Mouse (Mus musculus) ovary, postnatal 14 days (tissue): Measurements from ENCODE around the gene Tgfb2.

Source experiments
- DNase-seq: peaks from one replicate; pipeline ENCODE4 v3.0.0; 2022; ENCODE audit warnings: low spot score

Tgfb2 gene

DNA sequence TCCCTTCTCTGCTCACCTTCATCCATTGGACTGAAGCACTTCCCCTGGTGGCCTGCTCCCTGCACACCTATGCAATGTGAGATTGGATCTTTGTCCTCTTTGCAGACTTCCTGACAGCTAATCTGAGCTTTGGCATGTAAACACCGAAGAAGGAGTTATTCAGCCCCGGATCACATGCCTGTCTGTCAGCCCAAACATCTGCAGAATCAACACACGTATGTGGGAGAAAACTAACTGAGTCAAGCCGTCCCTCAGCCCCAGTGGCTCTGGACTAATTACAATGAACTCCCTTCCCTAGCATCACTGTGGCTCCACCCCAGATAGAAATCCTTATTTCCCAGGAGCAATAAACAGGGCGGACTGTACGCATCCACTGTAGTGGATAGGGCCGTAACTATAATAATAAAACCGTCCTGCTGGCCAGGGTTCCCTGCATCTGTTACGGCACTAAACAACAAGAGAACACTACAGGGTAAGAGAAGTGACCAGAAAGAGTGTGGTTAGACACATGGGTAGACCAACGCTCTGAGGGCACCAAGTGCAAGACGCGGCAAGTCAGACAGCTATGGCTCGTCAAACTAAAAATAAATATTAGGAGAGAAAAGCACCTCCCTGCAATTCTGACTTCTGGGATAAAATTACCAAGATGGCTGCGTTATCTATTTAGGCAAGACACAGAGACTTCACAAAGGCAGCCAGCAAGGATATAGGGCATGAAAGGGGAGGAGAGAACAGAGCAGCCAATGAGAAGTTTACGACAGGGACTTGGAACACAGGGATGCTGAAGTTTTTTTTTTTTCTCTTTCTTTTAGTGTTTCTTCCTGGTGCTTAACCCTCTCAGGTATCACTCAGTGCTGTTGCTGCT is 3.2 kb downstream of the Tgfb2 start:
- DNase-seq = no peak

DNA sequence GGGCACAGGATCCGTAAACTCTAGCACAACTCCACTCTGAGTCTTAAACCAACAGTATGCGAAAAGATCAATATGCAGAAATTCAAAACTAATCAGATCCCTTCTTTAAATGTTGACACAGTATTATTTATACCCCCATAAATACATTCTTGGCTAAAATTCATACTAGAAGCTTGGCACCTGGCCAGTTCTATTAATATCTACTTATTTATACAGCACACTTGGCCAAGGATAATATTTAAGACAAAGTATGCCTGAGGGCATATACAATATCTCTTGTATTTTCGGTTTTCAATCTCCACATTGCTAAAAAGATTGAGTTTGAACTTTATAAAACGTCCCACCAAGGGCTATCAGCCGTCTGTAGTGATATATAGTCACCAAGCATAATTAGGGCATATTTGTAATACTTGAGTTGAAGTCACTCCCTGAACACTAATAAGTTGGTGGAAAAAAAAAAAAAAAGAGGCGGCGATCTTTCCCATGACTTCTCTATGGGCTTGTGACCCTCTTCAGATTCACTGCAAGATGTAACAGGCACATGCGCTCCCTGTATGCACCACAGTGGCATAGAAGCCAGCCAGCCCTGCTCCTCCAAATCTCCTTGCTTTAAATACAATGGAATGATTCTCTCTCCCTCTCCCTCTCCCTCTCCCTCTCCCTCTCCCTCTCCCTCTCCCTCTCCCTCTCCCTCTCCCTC is 4.4 kb downstream of the Tgfb2 start:
- DNase-seq = no peak

DNA sequence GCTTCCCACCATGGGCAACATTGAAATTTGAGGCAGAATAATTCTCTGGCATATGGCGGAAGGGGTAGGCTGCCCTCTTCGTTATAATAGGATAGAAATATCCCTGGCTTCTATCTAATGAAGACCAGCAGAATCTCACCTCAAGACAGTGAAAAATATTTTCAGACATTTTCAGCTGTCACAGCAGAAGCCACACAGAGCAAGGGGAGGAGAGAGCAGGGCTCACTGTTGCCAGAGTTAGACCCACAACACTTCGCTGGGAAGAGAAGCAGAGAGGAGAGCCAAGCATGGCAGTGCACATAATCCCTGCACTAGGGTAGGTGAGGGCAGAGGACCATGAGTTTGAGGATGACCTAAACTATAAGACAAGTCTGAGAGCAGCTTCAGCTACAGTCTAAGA is 5.3 kb downstream of the Tgfb2 start:
- DNase-seq = no peak

DNA sequence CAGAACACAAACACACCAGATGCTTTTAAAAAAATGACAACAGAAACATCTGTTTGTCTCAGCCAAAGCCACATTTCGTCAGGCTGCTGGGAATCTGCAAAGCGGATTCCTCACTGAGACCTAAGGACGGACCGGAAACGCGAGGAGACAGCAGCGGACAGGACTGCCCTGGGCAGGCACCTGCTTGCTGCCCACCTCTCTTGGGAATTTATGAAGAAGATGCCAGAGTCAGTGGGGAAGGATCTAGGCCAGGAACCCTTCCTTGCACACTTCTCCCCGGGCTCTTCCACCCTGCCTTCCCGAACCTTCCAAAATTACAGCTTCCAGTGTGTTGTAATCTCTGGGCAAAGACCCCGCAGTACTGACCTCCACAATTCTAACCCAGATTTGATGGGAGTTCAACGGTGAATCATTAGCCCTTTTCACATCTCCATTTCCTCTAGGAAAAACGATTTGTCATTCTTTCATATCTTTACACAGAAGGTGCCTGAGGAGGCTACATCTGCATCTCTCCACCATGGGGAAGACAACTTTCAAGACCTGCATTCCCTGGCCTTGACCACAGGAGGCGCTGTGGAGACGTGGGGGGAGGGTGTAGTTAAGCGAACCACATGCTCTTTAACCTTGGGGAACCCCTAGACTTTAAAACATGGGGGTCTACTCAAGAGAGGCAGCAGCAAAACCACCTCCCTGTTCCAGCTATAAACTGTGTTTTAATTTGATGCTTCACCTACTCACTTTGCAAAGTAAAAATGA is 7.0 kb downstream of the Tgfb2 start:
- DNase-seq = no peak

DNA sequence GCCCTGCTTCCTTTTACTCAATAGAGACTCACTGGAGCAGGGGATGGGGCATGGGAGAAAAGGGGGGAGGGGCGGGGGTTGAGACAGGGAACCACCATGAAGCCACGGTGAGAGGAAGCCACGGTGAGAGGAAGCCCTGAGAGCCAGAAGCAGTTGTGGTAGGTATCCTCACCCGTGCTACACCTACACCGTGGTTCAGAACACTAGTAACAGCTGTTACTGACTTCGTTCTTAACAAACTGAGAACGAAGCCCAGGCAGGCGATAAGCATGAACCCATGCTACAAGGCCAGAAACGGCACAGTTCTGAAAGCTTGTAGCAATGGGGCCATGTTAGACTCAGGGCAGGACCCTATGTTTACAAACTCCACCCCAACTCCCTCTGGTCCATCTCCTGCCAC is 9.6 kb downstream of the Tgfb2 start:
- no peak for DNase-seq

DNA sequence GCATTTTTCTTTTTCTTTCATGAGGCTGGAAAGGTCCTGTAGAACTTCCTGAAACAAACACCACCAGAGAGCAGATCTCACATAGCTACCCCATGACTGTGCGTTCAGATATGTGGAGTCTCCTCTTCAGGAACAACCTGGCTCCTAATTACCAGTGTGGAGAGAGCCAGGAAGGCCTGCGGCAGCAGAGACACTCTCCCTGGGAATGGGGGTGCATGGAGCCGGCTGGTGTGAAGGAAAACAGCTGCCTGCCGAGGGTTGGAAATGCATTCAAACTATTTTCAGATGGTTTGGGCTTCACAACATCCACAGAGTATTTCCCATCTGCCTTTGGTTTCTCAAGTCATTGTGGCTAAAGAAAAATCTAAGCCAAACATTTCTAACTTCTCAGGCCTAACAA is 10.4 kb downstream of the Tgfb2 start:
- no peak for DNase-seq

DNA sequence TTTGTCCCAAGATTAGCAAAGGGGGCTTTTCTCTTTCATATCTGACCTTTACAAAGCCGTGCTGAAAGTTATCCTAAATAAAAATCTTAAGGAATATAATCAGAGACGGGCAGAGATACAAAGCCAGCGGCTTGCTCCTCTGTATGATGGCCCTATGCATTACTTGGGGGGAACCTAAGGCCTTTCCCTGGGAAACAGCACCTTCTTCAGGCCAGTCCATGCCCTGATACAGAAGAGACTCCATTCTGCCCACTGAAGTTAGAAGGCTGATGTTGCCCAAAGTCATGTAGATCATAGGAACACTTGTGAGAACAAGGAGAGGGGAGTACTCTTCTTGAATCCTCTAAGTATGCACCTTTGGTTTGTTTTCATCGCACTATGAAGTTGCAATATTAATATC is 13.4 kb downstream of the Tgfb2 start:
- no peak for DNase-seq

DNA sequence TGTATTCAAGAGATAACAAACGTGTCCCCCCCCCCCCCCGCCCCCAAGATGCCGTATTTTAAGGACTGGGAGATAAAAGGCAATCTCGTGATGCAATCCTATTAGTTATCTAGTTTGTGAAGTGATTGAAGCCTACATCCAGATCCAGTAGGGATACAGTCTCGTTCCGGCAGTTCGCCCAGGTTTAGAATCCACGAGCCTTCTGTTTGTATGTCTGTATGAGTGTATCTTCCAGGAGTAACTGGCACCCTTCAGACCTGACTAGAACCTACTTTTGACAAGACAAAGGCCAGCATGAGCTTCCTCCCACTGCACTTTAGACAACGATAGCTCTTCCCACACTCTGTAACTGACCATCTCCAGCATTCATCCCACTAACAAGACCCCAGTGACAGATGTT is 14.1 kb downstream of the Tgfb2 start:
- no peak for DNase-seq

DNA sequence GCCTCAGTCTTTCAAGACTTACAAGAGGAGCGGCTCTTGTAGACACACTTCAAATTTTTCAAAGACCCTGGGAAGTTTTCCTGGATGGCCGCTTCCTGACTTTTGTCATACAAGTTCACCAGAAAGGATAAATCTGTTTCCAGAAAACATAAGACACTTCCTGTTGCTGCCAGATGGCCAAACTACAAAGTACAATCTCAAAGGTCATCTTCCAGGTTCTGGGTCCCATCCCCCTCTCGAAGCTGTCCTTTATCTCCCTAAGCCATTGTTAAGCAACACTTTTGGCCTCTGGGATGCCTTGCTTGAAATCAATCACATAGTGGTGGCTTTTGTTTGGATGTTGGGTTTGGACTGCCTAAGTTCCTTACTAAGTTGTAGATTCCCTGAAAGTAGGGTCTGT is 21.7 kb downstream of the Tgfb2 start:
- no peak for DNase-seq

DNA sequence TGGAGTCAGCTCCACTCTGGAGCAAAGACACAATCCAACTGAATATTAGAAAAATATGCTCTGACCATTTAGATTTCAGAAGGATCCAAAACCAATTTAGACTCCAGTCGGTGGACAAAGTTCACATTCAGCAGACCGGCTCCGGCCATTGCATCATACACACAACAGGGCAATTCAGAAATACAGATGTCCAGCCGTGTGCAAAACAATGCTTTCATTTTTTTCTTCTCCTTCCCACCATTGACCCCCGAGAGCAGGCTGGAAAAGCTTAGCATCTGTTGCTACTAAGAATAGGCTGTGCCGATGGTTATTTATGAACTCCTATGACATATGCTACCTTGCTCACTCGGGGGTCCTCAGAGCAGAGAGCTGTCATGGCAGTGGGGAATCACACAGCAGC is 23.2 kb downstream of the Tgfb2 start:
- DNase-seq = no peak

DNA sequence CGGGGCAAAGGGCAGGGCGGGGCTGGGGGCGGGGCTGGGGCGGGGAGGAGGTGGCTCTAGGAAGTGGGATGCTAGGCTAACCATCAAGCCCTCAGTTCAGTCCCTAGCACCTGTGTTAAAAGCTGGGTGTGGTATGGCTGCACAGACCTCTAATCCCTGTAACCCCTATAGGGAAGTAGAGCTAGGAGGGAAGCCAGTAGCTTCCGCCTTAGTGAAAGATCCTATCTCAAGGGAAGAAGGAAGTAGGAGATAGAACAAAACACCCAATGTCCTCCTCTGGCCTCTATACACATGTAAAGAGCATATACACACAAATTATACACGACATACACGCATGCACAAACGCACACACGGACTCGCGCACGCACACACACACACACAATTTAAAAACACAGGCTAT is 28.2 kb downstream of the Tgfb2 start:
- DNase-seq = no peak

DNA sequence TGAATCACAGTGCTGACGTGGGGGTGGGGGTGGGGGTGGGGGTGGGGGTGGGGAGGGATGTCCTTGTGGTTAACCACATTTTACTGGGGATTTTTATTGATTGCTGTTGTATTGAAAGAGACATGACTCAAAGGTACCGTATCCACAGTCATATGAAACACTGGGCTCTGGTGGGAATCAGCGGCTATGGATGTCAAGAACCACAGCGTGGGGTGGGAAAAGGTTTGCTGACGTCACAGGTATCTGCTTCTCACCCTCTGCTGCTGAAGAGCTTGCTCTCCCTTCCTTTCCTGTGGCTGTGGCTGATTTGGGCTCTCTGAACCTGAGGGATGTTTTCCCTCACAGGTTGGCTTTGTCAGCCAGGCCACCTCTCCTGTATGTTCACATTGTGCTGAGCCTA is 29.6 kb downstream of the Tgfb2 start:
- DNase-seq = no peak

DNA sequence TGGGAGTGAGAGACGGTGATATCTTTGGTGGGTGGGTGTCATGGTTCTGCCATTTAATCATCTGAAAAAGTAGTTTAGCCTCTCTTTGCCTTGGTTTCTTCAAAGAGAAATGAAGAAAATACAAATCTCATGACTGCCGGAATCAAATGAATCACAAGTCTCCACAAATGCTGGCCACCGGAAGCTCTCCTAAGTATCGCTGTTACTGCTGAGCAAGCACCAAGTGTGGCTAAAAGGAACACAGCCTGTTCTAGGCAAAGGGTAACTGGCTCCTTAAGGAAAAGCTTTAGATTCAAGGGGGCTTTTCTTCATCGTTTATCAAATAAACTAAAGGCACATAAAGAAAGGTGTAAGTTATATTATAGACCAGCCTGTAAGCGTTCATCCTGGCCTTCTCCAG is 30.5 kb downstream of the Tgfb2 start:
- no peak for DNase-seq

DNA sequence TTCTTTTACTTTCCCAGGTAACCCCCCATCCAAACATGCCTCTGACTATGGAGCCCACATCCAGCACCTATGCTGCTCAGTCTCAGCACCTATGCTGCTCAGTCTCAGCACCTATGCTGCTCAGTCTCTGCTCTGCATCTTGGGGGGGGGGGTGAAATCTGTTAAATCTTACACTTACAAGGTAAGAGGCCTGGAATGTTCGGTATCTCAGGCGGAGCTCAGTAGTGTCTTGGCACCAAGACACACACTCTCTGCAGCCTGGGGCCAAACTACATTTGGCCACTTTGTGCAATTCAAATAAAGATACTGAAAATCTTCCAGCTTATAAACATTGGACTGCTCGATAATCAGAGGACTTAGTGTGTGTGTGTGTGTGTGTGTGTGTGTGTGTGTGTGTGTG is 31.2 kb downstream of the Tgfb2 start:
- no peak for DNase-seq

DNA sequence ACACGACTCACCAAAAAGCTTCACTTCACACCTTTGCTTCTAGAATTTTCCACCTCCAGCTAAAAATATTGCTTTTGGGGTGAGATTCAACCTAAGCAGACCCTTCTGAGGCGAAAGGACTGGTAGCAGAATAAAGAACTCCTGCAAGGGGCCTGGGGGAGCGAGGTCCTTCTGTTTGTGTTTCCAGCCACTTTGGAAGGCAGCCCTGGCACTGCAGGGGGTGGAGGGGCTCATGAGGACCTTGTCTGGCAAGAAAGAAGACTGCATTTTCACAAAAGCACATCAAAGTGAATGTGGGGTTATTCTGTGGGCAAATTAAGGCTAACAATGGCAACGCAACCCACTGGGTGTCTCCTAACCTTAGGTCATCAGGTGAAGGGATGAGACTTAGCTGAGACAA is 32.6 kb downstream of the Tgfb2 start:
- no peak for DNase-seq

DNA sequence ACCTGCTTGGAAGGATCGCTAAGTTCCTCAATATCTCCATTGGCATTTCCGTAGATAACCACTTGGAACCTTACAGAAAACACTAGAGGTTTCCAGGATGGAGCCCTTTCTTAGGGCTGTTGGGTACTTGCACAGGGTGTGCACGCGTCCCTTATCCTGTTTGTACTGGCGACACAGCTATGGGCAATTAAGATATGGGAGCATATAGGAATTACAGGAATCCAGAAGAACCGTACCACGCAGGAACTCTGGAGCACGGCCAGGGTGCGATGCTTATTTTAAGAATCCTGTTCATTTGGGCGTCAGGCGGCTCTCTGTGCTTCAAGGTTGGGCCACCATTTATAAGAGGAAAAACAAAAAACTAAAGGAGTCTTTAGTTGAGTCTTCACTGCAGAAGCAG is 42.4 kb downstream of the Tgfb2 start:
- DNase-seq = no peak

DNA sequence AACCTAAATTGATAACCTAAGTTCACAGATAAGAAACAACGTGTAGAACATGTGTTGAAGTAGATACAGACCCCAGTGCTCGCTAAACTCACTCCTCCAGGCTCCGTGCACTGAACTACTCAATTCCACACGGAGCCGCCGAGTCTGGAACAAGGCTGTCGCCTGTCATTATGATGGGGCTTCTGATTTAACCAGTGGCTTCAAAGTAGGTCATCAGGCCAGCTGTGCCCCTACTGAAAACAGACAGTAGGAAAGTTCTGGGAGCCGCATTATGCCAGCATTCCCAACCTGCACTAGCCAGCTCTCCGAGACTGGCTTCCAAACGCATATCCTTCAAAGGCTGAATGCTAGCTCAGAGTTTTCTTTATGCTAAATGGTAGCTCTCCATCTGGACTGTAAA is 42.8 kb downstream of the Tgfb2 start:
- DNase-seq = no peak

DNA sequence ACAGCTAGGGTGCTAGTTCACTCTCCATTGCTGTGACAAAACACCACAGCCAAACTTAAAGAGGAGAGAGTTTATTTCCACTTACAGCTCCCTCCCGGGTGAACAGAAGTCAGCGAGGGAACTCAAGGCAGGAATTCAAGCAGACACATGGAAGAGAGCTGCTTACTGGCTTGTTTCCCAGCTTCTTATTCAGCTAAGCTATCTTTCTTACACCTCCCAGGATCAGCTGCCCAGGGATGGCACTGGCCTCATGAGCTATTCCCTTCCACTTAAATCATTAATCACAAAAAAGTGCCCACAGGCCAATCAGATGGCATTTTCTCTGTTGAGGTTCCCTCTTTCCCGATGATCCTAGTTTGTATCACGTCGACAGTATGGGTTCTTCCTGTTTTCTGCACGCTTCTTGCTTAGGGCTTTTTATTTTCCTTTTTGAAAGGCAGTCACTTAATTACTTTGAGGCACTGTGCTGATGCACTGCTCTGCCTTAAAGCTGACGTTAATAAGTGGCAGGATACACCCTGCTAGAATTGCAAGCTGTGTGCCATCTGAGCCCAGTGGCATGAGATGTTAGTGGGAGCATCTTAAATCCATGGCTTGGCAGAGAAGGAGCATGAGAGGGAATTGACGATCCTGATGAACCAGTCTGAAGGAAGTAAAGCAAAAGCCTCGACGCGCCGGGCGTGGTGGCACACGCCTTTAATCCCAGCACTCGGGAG is 44.4 kb downstream of the Tgfb2 start:
- no peak for DNase-seq

DNA sequence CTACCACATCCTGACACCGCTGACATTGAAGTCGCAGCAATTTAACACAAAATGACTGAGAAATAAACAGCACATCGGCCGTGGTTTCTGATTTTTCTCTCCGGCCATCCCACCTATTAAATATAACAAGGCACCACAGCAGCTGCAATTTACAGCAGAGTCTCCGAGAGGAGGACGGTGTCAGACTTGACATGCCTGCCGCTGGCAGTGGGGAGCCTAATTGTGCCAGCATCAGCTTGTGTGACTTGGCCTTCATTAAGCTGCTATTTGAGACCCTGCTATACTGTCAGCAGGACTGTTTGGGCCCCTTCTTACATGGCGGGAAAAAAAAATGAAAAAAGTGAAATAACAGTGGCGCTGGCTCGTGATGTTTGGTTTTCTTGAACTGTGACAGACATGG is 47.0 kb downstream of the Tgfb2 start:
- DNase-seq = no peak

DNA sequence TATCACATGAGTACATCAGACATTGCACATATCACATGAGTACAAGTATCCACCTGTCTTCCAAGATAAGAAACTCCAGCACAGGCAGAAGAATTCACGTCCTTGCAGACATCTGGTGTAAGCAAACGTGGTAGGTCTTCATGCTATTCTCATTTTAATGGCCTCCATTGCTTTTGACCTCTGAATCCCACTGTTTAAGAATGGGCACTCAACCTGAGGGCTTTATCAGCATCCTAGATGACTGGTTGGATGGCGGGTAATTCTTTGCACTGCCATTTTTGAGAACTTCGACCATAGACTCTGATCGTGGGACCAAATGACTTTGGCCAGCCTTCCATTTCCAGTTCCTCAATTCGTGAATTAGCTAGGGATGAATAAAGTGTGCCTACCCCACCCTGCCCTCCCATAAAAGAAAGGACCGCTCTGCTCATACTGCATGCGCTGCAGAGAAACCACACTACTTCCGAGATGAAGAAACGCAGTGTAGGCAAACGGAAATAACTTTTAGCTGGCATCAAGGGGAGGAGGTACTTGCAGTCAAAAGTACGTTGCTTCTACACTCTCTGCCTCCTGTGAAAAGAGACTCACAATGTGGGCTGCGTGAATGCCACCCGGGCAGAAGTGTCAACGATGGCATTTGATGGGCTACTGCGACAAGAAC is 48.1 kb downstream of the Tgfb2 start:
- DNase-seq = no peak

DNA sequence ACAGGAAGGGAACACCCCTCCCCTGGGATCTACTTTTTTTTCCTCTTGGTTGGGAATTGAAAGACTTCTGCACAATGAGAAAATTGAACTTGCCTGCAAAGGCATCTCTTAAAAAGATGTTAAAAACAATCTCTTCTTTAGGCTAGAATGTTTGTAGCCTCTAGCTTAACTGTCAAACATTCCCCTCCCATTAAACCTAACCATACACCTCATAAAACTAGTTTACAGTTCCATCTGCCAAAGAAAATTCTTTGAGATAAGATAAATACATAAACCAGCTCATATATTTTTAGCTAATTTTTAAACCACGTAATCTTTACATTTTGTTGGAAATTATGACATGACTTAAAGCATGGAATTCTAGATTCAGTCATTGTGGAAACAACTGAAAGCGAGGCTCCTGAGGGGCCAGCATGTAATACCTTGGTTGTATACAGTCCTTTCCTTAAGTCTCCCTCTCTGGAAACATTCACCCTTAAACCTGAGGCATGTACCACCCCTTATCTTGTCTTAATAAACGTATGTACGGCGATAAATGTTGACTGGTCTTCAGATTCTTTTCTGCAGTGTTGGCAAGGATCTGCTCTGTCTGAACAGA is 49.0 kb downstream of the Tgfb2 start:
- DNase-seq = no peak
